Mouse (Mus musculus): ENCODE measurements around the gene Llgl2.

DNA sequence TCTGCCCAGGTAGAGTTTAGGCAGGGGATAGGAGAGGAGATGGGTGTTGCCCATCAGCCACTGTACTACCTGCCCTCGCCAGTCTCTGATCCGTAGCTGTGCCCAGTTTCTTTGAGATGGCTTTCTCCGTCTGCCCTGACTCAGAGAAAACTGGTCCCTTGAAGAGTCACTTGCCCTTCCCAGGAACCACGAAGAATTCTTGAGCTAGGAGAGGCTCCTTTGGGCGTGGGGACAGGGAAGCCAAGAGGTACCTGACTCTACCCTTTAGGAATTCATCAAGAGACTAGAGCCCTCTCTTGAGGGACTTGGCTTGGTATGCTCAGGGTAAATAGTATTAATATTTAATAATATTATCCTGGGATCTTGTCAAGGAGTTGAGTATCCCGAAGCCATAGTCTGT lies 3.8 kb downstream of the Llgl2 start:
- no peak for TF ChIP-seq POLR2A (IDR thresholded peaks at IDR 0.05; ENCODE audit: insufficient read length, low read depth)
- no peak for TF ChIP-seq MYOG (IDR thresholded peaks at IDR 0.05; ENCODE audit: control insufficient read depth in 1 of 3, insufficient read depth in 1 of 3, insufficient read length in 2 of 3, low read depth in 2 of 3)
- TF ChIP-seq E2F4 (IDR thresholded peaks at IDR 0.05; ENCODE audit: insufficient read depth): no peak
- no peak for TF ChIP-seq TCF12 (IDR thresholded peaks at IDR 0.05; ENCODE audit: insufficient read depth, poor library complexity, severe bottlenecking)
- no peak for TF ChIP-seq MAX (IDR thresholded peaks at IDR 0.05; ENCODE audit: low read depth)
- no peak for TF ChIP-seq CEBPB (IDR thresholded peaks at IDR 0.05; ENCODE audit: insufficient read depth, poor library complexity, severe bottlenecking)
